Mouse (Mus musculus) layer of hippocampus, adult 18-20 months (tissue): ENCODE results near the gene Dock3. TPM values are rescaled to one million over a fixed set of nuclear protein-coding genes. Genes with fewer than 3 reads are reported as not detected.

Experiments used
- DNase-seq, 2 experiments: peaks; one replicate each; pipeline ENCODE4 v3.0.0; 2022; ENCODE audit warnings: low spot score in 2 of 2
- total RNA-seq, 2 experiments: library from RNA; stranded (reverse); gene quantifications; 2 replicates each; pipeline ENCODE4 v1.2.3; 2021

Dock3 gene
- total RNA-seq, 2 experiments from 2014 or later: 105 to 112 TPM

DNA sequence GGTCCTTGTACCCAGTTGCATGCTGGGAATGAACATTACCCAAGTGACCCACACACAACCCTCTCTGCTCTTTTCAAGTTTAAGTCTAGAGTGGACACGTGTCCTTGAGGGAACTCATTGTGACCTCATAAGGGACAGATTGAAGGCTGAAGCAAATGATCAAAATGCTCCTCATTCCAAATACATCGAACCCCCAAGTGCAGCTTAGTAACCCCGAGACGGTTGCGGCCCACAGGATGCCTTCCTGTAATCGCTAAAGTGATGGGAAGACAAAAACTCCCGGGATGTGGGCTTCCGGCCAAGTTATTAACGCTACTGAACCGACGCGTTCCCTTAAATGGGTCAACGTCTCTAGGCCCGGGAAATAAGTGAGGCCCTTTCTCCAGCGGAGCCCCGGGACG is 340.4 kb downstream of the Dock3 start:
- no peak for DNase-seq

DNA sequence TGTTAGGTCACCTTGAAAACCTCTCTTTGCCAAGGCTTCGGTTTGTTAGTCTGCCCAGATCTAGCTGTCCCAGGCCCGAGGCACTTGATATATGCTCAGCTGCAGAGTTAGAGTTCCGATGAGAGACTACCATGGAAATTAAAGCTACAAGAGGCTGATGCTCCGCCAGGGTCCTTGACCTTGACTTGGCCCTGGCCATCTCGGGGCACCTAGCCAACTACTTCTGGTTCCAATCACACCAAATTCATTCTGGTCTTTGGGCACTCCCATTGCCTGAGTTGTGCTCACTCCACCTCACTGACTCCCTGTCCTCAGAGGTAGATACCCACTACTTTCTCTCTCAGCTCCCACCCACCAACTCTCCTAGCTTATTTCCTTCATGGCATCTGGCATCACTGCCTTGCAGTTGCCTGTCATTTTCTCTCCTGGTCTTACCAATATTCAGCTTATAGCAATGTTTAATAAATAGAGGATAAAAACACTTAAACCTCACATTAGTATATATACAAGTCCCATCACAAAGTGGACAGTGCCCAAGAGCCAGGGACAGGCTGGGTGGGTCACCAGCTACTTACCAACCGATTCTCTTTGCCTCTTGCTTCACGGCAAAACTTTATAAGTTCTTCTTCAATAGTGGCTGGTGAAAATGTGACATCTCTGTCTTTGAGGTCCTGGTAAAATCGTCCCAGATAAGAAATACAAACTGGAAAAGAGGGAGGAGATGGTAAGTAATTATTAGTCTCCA is 341.0 kb downstream of the Dock3 start:
- no peak for DNase-seq

DNA sequence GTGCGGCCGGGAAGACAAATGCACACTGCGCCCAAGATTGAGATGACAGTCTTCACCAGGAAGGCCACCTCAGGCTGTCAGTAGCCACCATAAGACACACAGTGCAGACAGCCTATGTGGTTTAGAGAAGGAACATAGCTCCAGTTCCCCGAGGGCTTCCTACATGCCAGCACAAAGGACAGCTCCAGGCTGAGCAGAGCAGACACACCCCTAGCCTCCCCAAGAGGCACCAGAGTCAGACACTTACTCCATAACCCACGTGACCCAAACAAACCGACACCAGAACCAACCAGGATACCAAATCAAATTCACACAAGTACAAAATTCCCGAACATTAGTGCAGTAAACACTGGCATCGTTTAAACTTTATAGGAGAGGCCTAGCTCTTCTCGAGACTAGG is 342.4 kb downstream of the Dock3 start:
- DNase-seq: no peak

DNA sequence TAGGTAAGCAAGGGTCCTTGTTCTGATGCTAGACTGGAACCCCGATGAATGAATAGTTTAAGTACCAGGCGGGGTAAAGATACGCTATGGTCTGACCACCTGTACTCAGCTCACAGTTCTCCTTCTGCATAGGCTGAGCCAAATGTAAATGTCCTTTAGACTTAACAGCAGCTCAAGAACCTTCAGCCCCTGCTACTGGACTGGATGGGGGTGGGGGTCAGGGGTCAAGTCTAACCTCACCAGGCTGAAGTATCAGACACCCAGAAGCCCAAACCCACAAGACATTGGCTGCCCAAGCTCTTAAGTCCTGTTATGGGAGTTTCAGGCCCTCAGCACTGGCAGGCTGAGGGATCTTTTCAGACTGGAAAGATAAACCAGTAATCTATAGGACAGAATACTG is 343.4 kb downstream of the Dock3 start:
- no peak for DNase-seq

DNA sequence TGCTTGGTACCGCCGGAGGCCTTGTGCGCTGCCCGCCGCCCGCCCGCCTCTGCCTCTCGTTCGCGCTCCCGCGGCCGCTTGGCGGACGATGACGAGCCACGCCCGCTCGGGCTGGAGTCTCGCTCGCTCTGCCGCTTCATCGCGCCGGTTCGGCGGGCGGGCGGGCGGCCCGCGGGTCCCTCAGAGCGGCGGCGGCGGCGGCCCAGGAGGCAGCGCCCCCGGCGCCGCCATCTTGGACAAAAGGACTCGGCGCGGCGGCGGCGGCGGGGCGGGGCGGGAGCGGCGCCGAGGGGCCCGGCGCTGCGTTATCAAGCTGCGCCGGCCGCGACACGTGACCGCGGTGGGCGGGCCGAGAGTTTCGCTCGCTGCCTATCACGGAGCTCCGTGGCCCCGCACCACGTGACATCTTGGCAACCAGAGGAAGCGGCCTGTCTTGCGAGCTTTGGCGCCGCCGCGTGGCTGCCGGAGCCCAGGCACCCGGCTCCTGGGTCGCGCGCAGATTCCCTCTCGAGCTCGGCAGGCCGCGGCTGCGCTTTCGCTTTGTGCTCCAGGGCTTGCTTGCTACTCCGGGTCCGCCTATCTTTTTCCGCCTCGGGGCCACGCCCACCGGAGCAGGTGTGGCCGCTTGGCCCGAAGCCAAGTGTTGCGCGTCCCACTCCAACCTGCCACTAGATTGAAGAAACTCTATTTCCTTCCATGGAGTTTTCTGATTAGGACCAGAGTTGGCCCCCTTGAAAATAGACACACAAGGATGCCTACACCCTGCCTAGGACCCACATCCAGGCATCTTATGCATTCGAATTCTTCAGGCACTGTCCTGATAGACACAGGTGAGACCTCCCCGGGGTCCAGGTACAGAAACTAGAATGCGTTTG is 344.6 kb downstream of the Dock3 start, which contains the start of gene Rbm15b:
Rbm15b (minus strand) TSS at position 601 of the 875 bp plus-strand sequence.
- peak; percentile 98 to 99 for DNase-seq

DNA sequence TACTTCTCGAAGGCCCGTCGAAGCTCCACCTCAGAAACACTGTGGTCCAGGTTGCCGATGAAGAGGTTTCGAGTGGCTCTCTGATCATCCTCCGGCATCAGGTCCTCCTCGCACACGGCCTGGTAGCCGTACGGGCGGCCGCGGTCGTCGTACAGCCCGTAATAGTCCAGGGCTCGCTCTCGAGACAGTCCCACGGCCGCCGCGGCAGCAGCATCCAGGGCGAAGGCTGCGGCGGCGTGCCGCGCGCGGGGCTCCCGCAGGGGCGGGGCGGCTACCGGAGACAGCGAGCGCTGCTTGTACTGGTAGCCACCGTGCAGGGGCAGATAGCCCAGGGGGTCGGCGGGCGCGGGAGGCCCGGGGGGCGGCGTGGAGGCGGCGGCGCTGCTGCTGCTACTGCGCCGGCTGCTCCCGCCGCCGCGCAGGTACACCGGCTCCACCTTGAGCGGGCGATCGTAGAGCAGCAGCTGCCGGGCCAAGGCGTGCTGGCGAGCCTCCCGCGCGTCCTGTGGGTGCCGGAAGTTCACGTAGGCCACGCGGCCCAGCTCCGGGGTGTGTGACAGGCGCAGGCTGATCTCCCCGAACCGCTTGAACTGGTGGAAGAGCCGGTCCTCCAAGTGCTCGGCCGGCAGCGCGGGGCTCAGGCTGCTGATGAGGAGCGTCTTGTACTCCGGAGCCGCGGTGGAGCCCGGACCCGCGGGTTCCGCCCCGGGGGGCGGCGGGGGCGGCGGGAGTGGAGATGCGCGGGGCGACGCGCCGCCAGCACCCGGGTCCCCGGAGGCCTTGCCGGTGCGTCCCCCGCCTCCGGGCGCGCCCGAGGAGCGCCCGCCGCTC is 345.6 kb downstream of the Dock3 start:
- peak in 1 of 2 experiments; percentile 53 for DNase-seq

DNA sequence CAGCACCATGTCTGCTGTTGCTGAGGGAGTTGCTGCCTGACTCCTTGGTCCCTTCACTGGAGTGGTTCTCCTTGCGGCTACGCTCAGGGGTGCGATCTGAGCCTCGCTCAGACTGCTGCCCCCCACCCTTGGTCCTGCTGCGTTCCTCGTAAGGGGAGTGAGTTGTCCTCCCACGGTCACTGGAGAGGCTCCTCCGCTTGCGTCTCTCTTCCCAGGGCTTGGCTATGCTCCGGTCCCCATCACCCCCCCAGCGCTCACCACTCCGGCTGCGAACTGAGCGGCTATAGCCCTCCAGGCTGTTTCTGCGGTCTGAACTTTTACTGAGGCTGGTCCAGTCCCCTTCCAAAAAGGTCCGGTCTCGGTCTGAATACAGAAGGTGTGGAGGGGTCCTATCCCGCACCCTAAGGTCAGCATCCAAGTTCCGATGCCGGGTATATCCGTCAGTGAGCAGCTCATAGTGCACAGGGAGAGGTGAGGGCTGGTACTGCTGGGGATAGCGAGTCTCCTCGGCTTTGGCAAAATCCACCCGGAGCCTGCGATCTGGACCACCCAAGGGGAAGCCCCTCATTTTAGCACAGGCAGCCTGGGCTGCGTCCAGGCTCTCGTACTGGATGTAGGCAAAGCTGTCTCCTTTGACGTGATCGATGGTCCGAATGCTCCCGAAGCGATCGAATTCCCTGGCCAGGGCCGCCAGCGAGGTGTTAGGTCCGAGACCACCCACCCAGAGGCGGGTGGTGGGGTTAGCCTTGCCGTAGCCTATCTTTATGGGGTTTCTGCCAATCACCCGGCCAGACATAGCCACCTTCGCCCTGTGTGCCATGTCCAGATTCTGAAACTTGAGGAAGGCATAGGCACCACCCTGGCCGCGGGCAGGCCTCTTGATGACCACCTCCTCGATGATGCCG is 346.5 kb downstream of the Dock3 start:
- DNase-seq: no peak

DNA sequence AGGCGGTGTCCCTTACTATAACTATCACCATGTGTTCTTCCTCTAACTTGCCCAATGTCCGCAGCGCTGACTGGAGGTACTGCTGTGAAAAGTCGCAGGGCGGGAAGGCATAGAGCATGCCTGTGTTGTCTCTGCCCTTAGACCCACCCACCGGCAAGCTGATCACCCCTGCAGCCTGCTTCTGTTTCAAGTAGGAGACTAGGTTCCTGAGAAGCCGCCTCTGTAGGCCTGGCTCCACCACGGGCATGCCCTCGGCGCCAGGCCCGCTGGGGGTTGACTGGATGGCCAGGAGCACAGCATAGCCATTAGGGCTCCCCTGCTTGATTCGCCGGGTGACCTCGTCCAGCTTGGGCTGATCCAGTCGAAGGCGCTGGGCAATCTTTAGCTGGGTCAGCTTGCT is 347.4 kb downstream of the Dock3 start:
- DNase-seq: no peak

DNA sequence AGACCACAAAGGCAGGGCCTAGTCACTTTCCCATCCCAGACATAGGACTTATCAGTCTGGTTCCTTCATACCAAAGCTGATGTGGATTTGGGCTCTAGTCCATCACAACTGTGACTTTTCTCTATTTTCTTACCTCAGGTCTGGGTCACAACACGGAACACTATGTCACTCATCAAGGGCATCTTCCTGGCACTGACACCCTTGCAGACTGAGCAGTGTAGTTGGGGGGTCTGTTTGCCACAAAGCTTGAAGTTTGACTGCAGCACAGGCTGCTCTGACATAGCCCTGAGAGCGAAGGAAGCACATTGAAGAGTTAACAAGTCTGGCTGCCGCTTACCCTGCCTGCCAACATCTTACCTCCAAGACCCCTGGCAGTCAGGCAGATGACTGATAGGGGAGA is 348.6 kb downstream of the Dock3 start:
- no peak for DNase-seq

DNA sequence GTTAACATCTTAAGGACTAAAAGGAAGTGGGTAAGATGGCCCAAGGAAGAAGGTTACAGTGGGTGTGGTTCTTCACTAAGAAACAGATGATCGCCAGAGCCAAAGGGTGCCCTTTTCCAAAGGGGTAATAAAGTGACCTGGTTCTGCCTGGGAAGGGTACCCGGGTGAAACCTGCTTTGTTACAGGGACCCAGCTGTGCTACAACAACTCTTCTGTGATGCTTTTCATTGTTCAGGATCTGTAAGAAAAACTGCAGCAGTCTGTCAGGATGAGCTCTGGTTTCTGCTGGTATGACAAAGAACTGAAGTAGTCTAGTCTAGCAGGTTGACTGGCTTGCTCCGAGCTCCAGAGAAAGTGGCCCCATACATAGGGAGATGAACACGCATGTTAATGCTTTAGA is 349.5 kb downstream of the Dock3 start:
- no peak for DNase-seq

DNA sequence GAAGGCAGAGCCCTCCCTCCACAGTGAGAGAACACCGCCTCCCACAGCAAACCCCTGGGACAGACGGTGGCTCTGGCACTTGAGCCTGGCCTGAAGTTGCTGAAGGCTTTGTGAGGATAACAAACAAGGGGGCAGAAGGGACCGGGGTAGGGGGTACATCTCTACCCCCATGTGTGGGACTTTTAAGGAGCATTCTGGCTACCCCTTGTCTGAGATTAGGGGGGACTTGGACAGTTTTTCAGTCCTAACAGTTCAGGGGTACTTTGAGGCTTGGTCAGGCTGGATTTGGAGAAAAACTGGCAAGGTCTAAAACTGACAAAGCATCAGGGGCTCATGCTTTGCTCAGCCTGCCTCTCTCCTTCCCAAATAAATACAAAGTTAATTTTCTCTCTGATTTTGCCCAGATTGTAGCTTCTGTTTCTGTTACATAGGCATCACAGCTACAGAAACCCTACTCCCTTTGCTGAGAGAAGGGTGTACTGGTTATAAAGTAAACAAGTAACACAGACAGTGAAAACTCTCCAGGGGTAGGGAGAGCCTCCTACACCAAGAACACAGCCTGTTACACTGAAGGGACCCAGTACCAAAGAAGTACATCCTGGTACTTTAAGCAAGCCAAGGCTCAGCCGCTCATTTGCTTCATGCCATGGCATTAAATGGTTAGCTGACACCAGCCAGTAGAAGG is 350.5 kb downstream of the Dock3 start:
- DNase-seq: no peak

DNA sequence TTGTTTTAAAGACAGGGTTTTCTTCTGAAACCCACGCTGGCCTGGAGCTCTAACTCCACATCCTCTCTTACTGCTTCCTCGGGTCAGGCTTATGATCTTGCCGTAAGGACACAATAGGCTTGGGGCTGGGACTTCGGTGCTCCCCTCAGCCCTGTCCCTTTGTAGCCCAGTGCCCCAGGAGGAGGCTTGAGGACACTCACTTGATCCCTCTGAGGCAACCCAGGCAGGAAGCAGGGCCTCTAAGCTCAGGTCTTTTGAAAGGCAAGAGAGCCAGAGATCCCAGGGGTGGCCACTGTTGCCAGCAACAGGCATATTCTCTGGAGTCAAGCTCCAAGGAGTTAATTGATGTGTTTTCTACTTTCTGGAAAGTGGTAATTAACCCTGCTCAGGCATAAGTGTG is 352.2 kb downstream of the Dock3 start:
- no peak for DNase-seq

DNA sequence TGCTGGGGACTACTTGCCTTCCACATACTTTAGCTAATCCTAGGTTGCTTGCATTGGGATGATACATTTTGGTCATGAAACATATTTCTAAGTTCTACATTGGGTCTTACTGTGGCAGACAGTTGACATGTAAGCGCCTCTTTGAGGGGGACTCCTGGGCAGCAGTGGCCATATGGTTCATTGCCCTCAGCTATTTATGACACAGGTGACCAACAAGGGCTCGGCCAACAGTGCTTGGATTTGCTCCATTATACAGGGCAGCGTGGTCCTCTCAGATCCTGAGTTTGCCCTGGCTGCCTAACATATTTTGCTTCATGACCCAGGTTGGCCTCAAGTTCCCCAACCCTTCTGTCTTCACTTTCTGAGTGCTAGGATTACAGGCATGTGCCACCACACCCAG is 355.0 kb downstream of the Dock3 start:
- DNase-seq: no peak

DNA sequence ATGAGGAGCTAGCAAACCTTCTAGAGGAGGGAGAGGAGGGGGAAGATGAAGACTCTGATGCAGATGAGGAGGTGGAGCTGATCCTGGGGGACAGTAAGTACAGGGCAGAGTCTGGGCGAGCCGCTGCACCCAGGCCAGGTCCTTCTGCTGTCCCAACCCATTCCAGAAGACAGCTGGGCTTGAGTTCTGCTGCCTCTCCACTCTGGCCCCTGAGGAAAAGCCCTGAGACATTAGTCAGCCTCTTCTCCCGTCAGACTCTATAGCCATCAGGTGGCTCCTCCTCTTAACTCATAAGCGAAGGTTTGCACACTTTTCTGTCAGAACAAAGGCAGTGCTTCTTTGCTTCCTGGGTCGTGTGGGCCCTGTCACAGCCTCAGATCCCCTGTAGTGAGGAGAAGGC is 357.5 kb downstream of the Dock3 start:
- DNase-seq: no peak

DNA sequence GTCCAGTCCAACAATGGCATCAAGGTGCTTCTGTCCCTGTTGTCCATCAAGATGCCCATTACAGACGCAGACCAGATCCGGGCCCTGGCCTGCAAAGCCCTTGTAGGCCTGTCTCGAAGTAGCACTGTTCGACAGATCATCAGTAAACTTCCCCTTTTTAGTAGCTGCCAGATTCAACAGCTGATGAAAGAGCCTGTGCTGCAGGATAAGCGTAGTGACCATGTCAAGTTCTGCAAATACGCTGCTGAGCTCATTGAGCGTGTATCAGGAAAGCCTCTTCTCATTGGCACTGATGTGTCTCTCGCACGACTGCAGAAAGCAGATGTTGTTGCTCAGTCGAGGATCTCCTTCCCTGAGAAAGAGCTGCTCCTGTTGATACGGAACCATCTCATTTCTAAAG is 373.7 kb downstream of the Dock3 start:
- DNase-seq: no peak

DNA sequence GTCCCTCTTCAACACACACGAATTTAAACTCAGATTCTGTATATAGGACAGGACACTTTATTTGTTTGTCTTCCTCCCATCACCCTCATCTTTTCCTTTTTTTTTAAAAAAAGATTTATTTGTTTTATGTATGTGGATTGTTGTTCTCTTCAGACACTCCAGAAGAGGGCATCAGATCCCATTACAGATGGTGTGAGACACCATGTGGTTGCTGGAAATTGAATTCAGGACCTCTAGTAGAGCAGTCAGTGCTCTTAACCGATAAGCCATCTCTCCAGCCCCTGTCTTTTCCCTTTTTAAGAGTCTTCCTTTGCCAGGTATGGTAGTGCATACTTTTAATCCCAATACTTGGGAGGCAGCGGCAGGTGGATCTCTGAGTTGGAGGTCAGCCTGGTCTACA is 375.0 kb downstream of the Dock3 start:
- no peak for DNase-seq
